Mouse (Mus musculus) CH12.LX (cell line): ENCODE results near the gene Capns1. TPM values are rescaled to one million over a fixed set of nuclear protein-coding genes. Genes with fewer than 3 reads are reported as not detected.

Experiments used
- DNase-seq: peaks from one replicate; pipeline ENCODE4 v3.0.0-alpha.2; 2013; ENCODE audit errors: extremely low read depth
- H3K27ac ChIP-seq: 2 replicates; pipeline ENCODE4 v1.5.1; 2012; ENCODE audit warnings: low read depth, mild to moderate bottlenecking, control low read depth, moderate library complexity; ENCODE audit not compliant: insufficient read depth
- H3K27me3 ChIP-seq: replicated peaks from 2 replicates; pipeline ENCODE3; 2012; ENCODE audit warnings: inconsistent platforms
- H3K36me3 ChIP-seq, 2 experiments: replicated peaks in 1 of 2; 2 replicates each; pipeline versions ENCODE3 to v1.6.1; 2012; ENCODE audit warnings: inconsistent platforms in 1 of 2, low read length in 1 of 2, mild to moderate bottlenecking in 1 of 2, mixed read lengths in 1 of 2, moderate library complexity in 1 of 2; ENCODE audit not compliant: control insufficient read depth in 1 of 2, insufficient read depth in 1 of 2
- H3K4me1 ChIP-seq, 2 experiments: 2 replicates each; pipeline ENCODE4 v1.6.1; 2012; ENCODE audit warnings: inconsistent platforms in 1 of 2, moderate library complexity in 1 of 2; ENCODE audit not compliant: insufficient read depth in 2 of 2, control insufficient read depth in 1 of 2
- H3K4me2 ChIP-seq: 2 replicates; pipeline ENCODE4 v1.6.1; 2012; ENCODE audit warnings: low read depth, mild to moderate bottlenecking, control low read depth; ENCODE audit not compliant: poor library complexity, insufficient read depth, severe bottlenecking
- H3K4me3 ChIP-seq, 3 experiments: fragments of 150-350 bp in 1 of 3; sonication (generic) in 1 of 3; replicated peaks in 1 of 3; 2 replicates each; pipeline versions ENCODE3 to v1.5.1; 2011 to 2012; ENCODE audit warnings: low read depth in 2 of 3, low read length in 2 of 3, mild to moderate bottlenecking in 2 of 3, moderate library complexity in 2 of 3, control low read depth in 1 of 3, improper control_type of control experiment in 1 of 3, inconsistent platforms in 1 of 3, mixed read lengths in 1 of 3; ENCODE audit not compliant: poor library complexity in 1 of 3
- H3K79me2 ChIP-seq: replicated peaks from 2 replicates; pipeline ENCODE4 v1.6.1; 2012; ENCODE audit warnings: mild to moderate bottlenecking, moderate library complexity; ENCODE audit not compliant: control insufficient read depth, poor library complexity, insufficient read depth, severe bottlenecking; ENCODE audit errors: extremely low read depth
- H3K9ac ChIP-seq: 2 replicates; pipeline ENCODE4 v1.6.1; 2012; ENCODE audit warnings: low read depth, mild to moderate bottlenecking, control low read depth, moderate library complexity; ENCODE audit not compliant: insufficient read depth
- H3K9me3 ChIP-seq: replicated peaks from 2 replicates; pipeline ENCODE3; 2012; ENCODE audit warnings: low read length, inconsistent platforms, mixed read lengths
- BHLHE40 ChIP-seq: IDR thresholded peaks from 2 replicates; pipeline ENCODE4 v1.6.1; 2011; ENCODE audit warnings: mild to moderate bottlenecking, low read depth, low read length, improper control_type of control experiment
- E2F4 ChIP-seq: IDR thresholded peaks from 2 replicates; pipeline ENCODE4 v1.6.1; 2011; ENCODE audit warnings: low read depth, low read length, improper control_type of control experiment; ENCODE audit not compliant: insufficient replicate concordance
- ELF1 ChIP-seq: IDR thresholded peaks from 2 replicates; pipeline ENCODE4 v1.6.1; 2014; ENCODE audit warnings: low read depth, mild to moderate bottlenecking, inconsistent platforms, low read length, improper control_type of control experiment
- EP300 ChIP-seq: IDR thresholded peaks from 2 replicates; pipeline ENCODE4 v1.6.1; 2011; ENCODE audit warnings: low read length, improper control_type of control experiment
- GABPA ChIP-seq: IDR thresholded peaks from 2 replicates; pipeline ENCODE4 v1.6.1; 2012; ENCODE audit warnings: low read depth, low read length, improper control_type of control experiment, inconsistent platforms; ENCODE audit not compliant: insufficient replicate concordance
- IRF4 ChIP-seq: IDR thresholded peaks from 2 replicates; pipeline ENCODE4 v1.6.1; 2014; ENCODE audit warnings: low read depth, mild to moderate bottlenecking, inconsistent platforms, low read length, improper control_type of control experiment
- JUN ChIP-seq: IDR thresholded peaks from 2 replicates; pipeline ENCODE4 v1.6.1; 2011; ENCODE audit warnings: low read depth, mild to moderate bottlenecking, low read length, improper control_type of control experiment, moderate library complexity; ENCODE audit not compliant: insufficient read depth
- JUND ChIP-seq: conservative IDR thresholded peaks from 2 replicates; pipeline ENCODE4 v1.6.1; 2011; ENCODE audit warnings: low read depth, low read length, improper control_type of control experiment
- KAT2A ChIP-seq: IDR thresholded peaks from 2 replicates; pipeline ENCODE4 v1.6.1; 2012; ENCODE audit warnings: low read length, improper control_type of control experiment, inconsistent platforms; ENCODE audit not compliant: insufficient replicate concordance
- MAFK ChIP-seq: IDR thresholded peaks from 2 replicates; pipeline ENCODE4 v1.6.1; 2011; ENCODE audit warnings: low read length, improper control_type of control experiment; ENCODE audit not compliant: insufficient replicate concordance
- PAX5 ChIP-seq: IDR thresholded peaks from 2 replicates; pipeline ENCODE4 v1.6.1; 2012; ENCODE audit warnings: low read length, inconsistent platforms, mixed read lengths
- POLR2A ChIP-seq: IDR thresholded peaks from 2 replicates; pipeline ENCODE4 v1.6.1; 2011; ENCODE audit warnings: low read depth, mild to moderate bottlenecking, improper control_type of control experiment, low read length
- SMC3 ChIP-seq: IDR thresholded peaks from 2 replicates; pipeline ENCODE4 v1.6.1; 2011; ENCODE audit warnings: low read depth, low read length, improper control_type of control experiment
- TBP ChIP-seq: conservative IDR thresholded peaks from 2 replicates; pipeline ENCODE4 v1.6.1; 2011; ENCODE audit warnings: low read depth, low read length, improper control_type of control experiment
- USF1 ChIP-seq: IDR thresholded peaks from 2 replicates; pipeline ENCODE4 v1.6.1; 2014; ENCODE audit warnings: low read depth, mild to moderate bottlenecking, inconsistent platforms, low read length, improper control_type of control experiment
- ZC3H11A ChIP-seq: IDR thresholded peaks from 2 replicates; pipeline ENCODE4 v1.6.1; 2012; ENCODE audit warnings: low read depth, mild to moderate bottlenecking, inconsistent platforms, low read length, improper control_type of control experiment
- ZMIZ1 ChIP-seq: IDR thresholded peaks from 2 replicates; pipeline ENCODE4 v1.6.1; 2012; ENCODE audit warnings: low read depth, mild to moderate bottlenecking, inconsistent platforms, low read length, improper control_type of control experiment
- dilution Hi-C: fragments of 300-500 bp; cut with MboI; formaldehyde crosslinking; loops from 2 replicates; pipeline ENCODE4 v1.14.3; 2020; ENCODE audit warnings: low sequenced_read_pairs; ENCODE audit not compliant: extremely low pct_unique_long_range_greater_than_20kb, extremely low pct_ligation_motif_present
- in situ Hi-C: fragments of 300-500 bp; cut with MboI; formaldehyde crosslinking; loops from 3 replicates; pipeline ENCODE4 v1.14.3; 2019; ENCODE audit warnings: low sequenced_read_pairs, low pct_ligation_motif_present, low pct_unique_long_range_greater_than_20kb, mixed read lengths
- polyA plus RNA-seq: library from polyadenylated mRNA; unstranded; fragments of >175 nt; gene quantifications from 2 replicates; pipeline ENCODE4 v1.2.1, GENCODE M21; 2012; ENCODE audit warnings: low read depth; ENCODE audit not compliant: insufficient read length
- total RNA-seq, 2 experiments: library from RNA; depleted of rRNA; stranded (reverse); fragments of 300-350 nt in 1 of 2; fragments of >200 nt in 1 of 2; gene quantifications; 2 replicates each; pipeline ENCODE4 v1.2.3; 2012 to 2014

Gene Capns1
- total and polyA plus RNA-seq, 3 experiments = 101 to 233 (median 219) TPM

DNA sequence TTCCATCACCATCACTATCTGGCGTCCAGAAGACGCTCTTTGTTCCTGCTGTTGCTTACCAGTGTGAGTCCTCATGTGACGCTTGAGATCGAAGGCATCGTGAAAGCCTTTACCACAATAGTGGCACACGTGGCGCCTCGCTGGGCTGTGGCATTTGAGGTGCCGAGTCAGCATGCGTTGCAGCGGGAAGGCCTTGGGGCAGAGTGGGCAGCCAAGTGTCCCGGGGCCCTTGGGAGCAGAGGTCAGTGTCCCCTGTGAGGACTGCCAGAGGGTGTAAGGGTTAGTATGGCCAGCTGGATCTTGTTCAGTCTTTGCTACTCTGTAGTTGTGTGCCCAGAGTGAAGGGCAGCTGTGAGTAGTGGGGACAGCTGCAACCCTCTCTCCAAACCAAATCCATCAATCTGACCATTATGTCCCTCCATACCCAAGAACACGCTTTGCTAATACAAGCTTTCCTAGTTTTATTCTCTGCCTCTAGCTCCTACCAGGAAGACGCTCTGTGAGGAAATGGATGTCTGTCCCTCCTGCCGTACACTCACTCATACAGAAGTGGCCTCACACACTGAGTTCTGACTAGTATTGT, 35.8 kb upstream of the Capns1 start:
- no peak overlapping the region for H3K4me3 ChIP-seq
- DNase-seq = no peak
- no peaks in the 10 kb centered on the region for H3K9me3 ChIP-seq
- H3K4me2 ChIP-seq = no peak overlapping the region
- no peak for TF ChIP-seq E2F4
- peak; percentile 44; the same call in 1 of the 2 replicates for TF ChIP-seq MAFK
- no peaks in the 10 kb centered on the region for H3K27me3 ChIP-seq
- peaks cover 12 to 44% of the 10 kb centered on the region in 2 experiments for H3K4me1 ChIP-seq
- H3K9ac ChIP-seq = no peak overlapping the region
- in situ Hi-C loops = no loop called here
- H3K79me2 ChIP-seq = no peaks in the 10 kb centered on the region
- H3K27ac ChIP-seq = no peak overlapping the region
- peaks cover 17 to 37% of the 10 kb centered on the region in 2 experiments for H3K36me3 ChIP-seq
- dilution Hi-C loops = no loop called here

DNA sequence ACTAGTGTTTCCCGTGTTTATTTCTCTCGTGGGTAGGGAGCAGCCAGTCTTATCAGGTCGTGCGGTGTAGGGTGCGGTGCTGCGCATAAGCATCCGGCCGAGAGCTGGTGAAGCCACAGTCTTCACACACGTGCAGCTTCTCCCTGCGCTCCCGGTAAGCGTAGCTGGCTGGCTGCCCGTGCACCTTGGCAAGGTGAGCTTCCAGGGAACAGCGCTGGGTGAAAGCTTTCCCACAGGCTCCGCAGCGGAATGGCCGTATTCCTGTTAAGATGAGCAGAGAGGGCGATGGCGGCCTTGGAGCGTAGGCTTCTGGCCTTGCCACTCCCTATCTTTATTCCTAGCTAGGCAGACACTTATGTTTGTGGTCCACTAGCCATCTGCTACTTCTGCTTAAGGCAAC, 34.8 kb upstream of the Capns1 start:
- in situ Hi-C loops (no loop called here), dilution Hi-C loops (no loop called here)
- no peaks in the 10 kb centered on the region for H3K27me3 ChIP-seq
- H3K27ac ChIP-seq = no peak overlapping the region
- no peak for TF ChIP-seq SMC3
- TF ChIP-seq USF1 = no peak
- no peak for TF ChIP-seq JUN
- TF ChIP-seq KAT2A = no peak
- TF ChIP-seq TBP = no peak
- no peak for TF ChIP-seq PAX5
- no peak for TF ChIP-seq JUND
- TF ChIP-seq EP300 = no peak
- TF ChIP-seq ZC3H11A = no peak
- TF ChIP-seq ELF1 = no peak
- no peak for TF ChIP-seq IRF4
- no peak for TF ChIP-seq POLR2A
- TF ChIP-seq GABPA = no peak
- TF ChIP-seq BHLHE40 = no peak
- TF ChIP-seq ZMIZ1 = no peak
- TF ChIP-seq E2F4 = no peak
- no peaks in the 10 kb centered on the region for H3K9me3 ChIP-seq
- no peak overlapping the region for H3K4me3 ChIP-seq
- H3K4me2 ChIP-seq = no peak overlapping the region
- H3K79me2 ChIP-seq = no peaks in the 10 kb centered on the region
- peaks cover 12 to 44% of the 10 kb centered on the region in 2 experiments for H3K4me1 ChIP-seq
- no peak overlapping the region for H3K9ac ChIP-seq
- H3K36me3 ChIP-seq = peaks cover 17 to 35% of the 10 kb centered on the region in 2 experiments
- no peak for DNase-seq
